Mouse (Mus musculus) midbrain, embryonic 10.5 days (tissue): ENCODE data around the gene BC035044. TPM values are rescaled to one million over a fixed set of nuclear protein-coding genes. Genes with fewer than 3 reads are reported as not detected.
"Not testable (repeated sequence)": the region's sequence is repeated elsewhere in the genome, so short reads cannot be mapped to it uniquely, and the experiment has no call there.

Source experiments
- DNase-seq: peaks from one replicate; pipeline ENCODE4 v3.0.0-alpha.2; 2017; ENCODE audit warnings: low spot score
- H3K27ac ChIP-seq: fragments of 300-500 bp; sonication (generic); replicated peaks from 2 replicates; pipeline ENCODE4 v1.5.1; 2016; ENCODE audit warnings: mild to moderate bottlenecking
- H3K27me3 ChIP-seq: fragments of 300-500 bp; sonication (generic); 2 replicates; pipeline ENCODE4 v1.6.1; 2016; ENCODE audit warnings: low read depth, mild to moderate bottlenecking; ENCODE audit not compliant: poor library complexity, severe bottlenecking
- H3K36me3 ChIP-seq: fragments of 300-500 bp; sonication (generic); 2 replicates; pipeline ENCODE4 v1.6.1; 2016; ENCODE audit warnings: mild to moderate bottlenecking, moderate library complexity
- H3K4me1 ChIP-seq: fragments of 300-500 bp; sonication (generic); 2 replicates; pipeline ENCODE4 v1.6.1; 2016
- H3K4me3 ChIP-seq: fragments of 300-500 bp; sonication (generic); 2 replicates; pipeline ENCODE4 v1.5.1; 2016; ENCODE audit warnings: mild to moderate bottlenecking, moderate library complexity
- H3K9me3 ChIP-seq: fragments of 300-500 bp; sonication (generic); replicated peaks from 2 replicates; pipeline ENCODE4 v1.6.1; 2016; ENCODE audit warnings: mild to moderate bottlenecking
- WGBS: fragments of 180-500 bp; shearing (Covaris S2); methylation state at CpG from one replicate; pipeline ENCODE4 v1.1.7; 2016; 5-methylcytosine and 5-hydroxymethylcytosine counted together
- polyA plus RNA-seq: library from polyadenylated mRNA; unstranded; fragments of >200 nt; fragmentation: Nextera tagmentation; extraction: Ambion mirVana; gene quantifications from 2 replicates; pipeline ENCODE4 v1.2.1, GENCODE M21; 2016

BC035044 gene
- polyA plus RNA-seq, 1 experiment from 2014 or later: 1.3 TPM

DNA sequence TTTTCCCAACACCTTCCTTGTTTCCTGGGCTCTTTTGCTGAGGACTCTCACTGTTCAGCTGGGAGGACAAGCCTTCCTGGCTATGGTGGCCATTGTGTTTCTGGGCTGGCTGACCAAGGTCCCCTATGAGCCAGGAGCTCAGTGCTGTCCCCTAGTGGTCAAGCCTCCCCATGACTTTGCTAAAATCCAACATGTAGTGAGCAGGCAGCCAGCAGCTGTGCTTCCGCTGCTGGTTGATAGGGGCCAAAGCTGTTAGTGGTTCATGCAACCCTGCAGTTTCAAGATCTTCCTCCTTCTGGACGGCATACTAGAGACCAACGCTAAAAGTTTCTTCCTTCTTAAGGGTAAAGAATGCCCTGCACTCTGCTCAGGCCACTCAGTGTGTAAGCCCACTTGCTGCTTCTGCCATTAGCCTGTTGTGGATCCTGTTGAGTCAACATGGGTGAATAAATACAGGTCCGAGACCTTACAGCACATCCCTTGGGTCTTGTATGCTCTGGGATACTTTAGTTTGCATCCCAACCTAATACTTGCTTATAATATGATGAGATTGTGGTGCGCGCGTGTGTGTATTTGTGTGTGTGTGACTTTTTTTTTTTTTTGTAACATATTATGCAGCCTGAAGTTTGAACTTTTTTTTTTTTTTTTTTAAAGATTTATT lies 45.5 kb downstream of the BC035044 start:
- Histone ChIP-seq H3K4me3 (peak overlapping the region; percentile 35), H3K9me3 (no peaks in the 10 kb centered on the region), H3K4me1 (peaks cover 24% of the 10 kb centered on the region), H3K36me3 (no peaks in the 10 kb centered on the region), H3K27ac (peak overlapping the region; percentile 33), H3K27me3 (0 out of 2 replicates have a peak, but pooled peaks cover 5% of the 10 kb centered on the region)
- WGBS: 35% methylated on average over 7 of the region's 7 CpGs
- DNase-seq: peak; percentile 94

DNA sequence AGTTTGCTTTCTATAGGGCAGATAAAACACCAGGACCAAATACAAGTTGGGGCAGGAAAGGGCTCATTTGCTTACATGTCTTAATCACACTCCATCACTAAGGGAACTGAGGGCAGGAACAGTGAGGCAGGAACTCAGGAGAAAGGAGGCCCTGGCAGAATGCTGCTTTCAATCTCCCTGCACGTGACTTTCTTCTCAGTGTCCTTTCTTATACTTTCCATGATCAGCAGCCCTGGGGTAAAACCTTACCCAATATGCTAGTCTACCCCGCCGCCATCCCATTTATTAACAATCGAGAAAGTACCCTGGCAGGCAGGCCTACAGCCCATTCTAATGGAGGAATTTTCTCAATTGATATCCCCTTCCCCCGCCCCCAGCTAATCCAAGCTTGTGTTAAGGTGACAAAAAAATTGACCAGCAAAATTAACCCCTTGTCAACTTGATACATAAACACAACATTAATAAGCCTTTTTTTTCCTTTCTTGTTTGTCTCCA lies 46.3 kb downstream of the BC035044 start:
- Histone ChIP-seq H3K9me3 (no peaks in the 10 kb centered on the region), H3K27me3 (0 out of 2 replicates have a peak, but pooled peaks cover 5% of the 10 kb centered on the region), H3K4me1 (peaks cover 28% of the 10 kb centered on the region), H3K4me3 (peak overlapping the region; percentile 89), H3K27ac (no peak overlapping the region), H3K36me3 (no peaks in the 10 kb centered on the region)
- WGBS: 83% methylated on average over 5 of the region's 5 CpGs
- no peak for DNase-seq

- Histone ChIP-seq H3K9me3 (no peaks in the 10 kb centered on the region), H3K36me3 (no peaks in the 10 kb centered on the region), H3K4me3 (peak overlapping the region; percentile 89), H3K4me1 (peaks cover 30% of the 10 kb centered on the region), H3K27me3 (0 out of 2 replicates have a peak, but pooled peaks cover 5% of the 10 kb centered on the region), H3K27ac (no peak overlapping the region)
- WGBS: 31% methylated on average over 8 of the region's 8 CpGs
- no peak for DNase-seq
Observed at GRCm38 (mm10) chr6:128844131-128844530, 46.8 kb downstream of the BC035044 start.

- H3K36me3 ChIP-seq: no peaks in the 10 kb centered on the region
- peak; percentile 66 for DNase-seq
- H3K27me3 ChIP-seq: 0 out of 2 replicates have a peak, but pooled peaks cover 5% of the 10 kb centered on the region
- peak overlapping the region; percentile 89 for H3K4me3 ChIP-seq
- peak overlapping the region; percentile 86 for H3K27ac ChIP-seq
- H3K4me1 ChIP-seq: peaks cover 30% of the 10 kb centered on the region
- under 1% methylated on average over 22 of the region's 22 CpGs for WGBS
- H3K9me3 ChIP-seq: no peaks in the 10 kb centered on the region
Observed at GRCm38 (mm10) chr6:128843479-128843992, 47.4 kb downstream of the BC035044 start.

DNA sequence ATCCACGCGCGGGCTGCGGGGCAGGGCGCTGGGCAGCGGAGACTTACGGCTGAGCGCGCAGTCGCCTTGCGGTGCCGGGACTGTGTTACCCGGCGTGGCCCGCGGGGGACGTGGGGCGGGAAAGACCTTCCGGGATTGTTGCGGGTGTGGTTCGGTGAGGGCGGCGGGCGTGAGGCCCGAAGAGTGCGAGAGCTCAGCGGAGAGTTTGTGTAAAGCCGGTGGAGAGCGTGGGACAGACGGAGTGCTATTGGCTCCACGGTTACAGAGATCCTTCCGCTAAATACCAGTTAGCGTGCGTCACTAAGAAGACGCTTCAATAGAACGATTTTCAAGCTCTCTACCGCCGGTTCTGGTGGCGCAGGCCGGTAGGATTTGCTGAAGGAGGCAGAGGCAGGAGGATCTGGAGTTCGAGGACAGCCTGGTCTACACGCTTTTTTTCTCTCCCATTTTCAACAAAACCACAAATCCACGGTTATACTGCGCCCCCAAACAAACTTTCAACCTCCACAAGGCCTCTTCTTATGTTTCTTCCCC lies 47.9 kb downstream of the BC035044 start:
- Histone ChIP-seq H3K9me3 (no peaks in the 10 kb centered on the region), H3K27me3 (0 out of 2 replicates have a peak, but pooled peaks cover 5% of the 10 kb centered on the region), H3K36me3 (no peaks in the 10 kb centered on the region), H3K4me3 (peak overlapping the region; percentile 89), H3K4me1 (peaks cover 30% of the 10 kb centered on the region), H3K27ac (peak overlapping the region; percentile 89)
- WGBS: under 1% methylated on average over 44 of the region's 44 CpGs
- peak; percentile 94 for DNase-seq

DNA sequence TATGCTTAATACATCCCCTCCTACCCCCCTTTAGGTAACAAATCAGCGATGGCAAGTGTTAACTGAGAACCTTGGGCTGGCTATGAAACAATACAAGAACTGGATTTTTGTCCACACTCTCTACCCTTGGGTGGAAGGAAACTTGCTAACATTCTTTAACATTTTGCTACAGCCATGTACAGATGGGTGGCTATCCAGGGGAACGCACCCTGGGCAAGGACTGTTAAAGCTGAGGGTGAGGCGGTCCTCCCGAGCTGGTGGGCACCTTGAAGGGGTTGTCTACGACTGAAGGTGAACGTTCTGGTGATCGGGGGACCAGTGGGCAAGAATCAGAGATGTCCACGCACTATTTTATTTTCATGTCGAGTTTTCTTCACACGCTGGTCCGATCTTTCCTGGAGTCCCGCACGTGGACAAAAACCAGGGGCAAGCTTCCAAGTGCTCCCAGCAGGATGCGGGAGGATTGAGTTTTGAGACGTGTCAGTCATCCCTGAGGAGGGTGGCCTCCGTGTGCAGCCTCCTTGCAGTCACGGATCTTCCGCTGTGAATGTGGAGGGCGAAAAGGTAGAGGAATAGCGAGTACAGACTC lies 48.5 kb downstream of the BC035044 start:
- no peaks in the 10 kb centered on the region for H3K9me3 ChIP-seq
- DNase-seq: no peak
- peak overlapping the region; percentile 89 for H3K4me3 ChIP-seq
- 0 out of 2 replicates have a peak, but pooled peaks cover 5% of the 10 kb centered on the region for H3K27me3 ChIP-seq
- peak overlapping the region; percentile 89 for H3K27ac ChIP-seq
- H3K4me1 ChIP-seq: peaks cover 32% of the 10 kb centered on the region
- under 1% methylated on average over 20 of the region's 20 CpGs for WGBS
- H3K36me3 ChIP-seq: no peaks in the 10 kb centered on the region

DNA sequence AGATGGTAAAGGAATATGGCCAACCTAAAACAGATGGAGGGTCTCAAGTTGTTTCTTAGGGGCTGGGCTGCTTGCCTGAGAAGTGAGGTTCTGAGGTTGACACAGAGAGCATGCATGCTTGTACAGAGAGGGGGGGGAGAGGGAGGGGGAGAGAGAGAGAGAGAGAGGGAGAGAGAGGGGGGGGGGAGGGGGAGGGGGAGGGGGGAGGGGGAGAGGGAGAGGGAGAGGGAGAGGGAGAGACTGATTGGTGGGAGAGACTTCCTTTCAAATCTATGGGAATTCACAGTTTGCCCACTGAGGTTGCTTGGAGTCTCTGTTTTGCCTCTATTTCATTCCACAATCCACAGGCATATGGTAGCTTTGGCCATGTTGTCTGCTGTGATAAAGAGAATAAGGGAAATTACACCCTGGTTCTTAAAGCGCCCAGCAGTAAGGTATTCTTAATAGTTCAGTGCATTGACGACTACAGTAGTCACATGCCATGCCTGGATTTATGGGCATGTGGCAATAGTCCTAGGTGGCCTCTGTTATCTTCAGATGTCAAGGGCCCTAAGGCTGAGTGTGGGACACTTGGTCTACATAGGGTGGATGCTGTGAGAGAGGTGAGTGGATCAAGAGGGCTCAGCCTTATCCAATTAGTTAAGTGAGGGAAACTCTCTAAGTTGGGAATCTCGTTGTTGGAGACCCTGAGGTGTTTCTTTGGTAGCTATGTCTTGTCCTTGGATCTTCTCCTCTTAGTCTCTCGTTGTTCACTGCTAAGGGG lies 49.4 kb downstream of the BC035044 start:
- Histone ChIP-seq H3K36me3 (no peaks in the 10 kb centered on the region), H3K4me1 (peaks cover 39% of the 10 kb centered on the region), H3K27me3 (0 out of 2 replicates have a peak, but pooled peaks cover 5% of the 10 kb centered on the region), H3K9me3 (no peaks in the 10 kb centered on the region), H3K4me3 (peak overlapping the region; percentile 89), H3K27ac (no peak overlapping the region; the same call in 1 of the 2 replicates)
- WGBS: 46% methylated on average over 4 of the region's 4 CpGs
- peak; percentile 21 for DNase-seq

GRCm38 (mm10) chr6:128840669-128841068 lies 50.3 kb downstream of the BC035044 start:
- H3K36me3 ChIP-seq, H3K27ac ChIP-seq, H3K27me3 ChIP-seq, H3K4me3 ChIP-seq, DNase-seq, H3K9me3 ChIP-seq: not testable (repeated sequence)
- WGBS: 85% methylated on average over 3 of the region's 3 CpGs
- H3K4me1 ChIP-seq: peaks cover 43% of the 10 kb centered on the region

GRCm38 (mm10) chr6:128839921-128840320 lies 51.0 kb downstream of the BC035044 start:
- peak overlapping the region; percentile 74 for H3K4me3 ChIP-seq
- H3K27ac ChIP-seq: peak overlapping the region; percentile 87; the same call in 1 of the 2 replicates
- H3K36me3 ChIP-seq: no peaks in the 10 kb centered on the region
- H3K27me3 ChIP-seq: 0 out of 2 replicates have a peak, but pooled peaks cover 5% of the 10 kb centered on the region
- peaks cover 40% of the 10 kb centered on the region for H3K4me1 ChIP-seq
- H3K9me3 ChIP-seq: no peaks in the 10 kb centered on the region
- WGBS: 67% methylated on average over 7 of the region's 7 CpGs
- no peak for DNase-seq

- peaks cover 35% of the 10 kb centered on the region for H3K4me1 ChIP-seq
- no peaks in the 10 kb centered on the region for H3K9me3 ChIP-seq
- peak; percentile 86 for DNase-seq
- under 1% methylated on average over 17 of the region's 17 CpGs for WGBS
- H3K36me3 ChIP-seq: no peaks in the 10 kb centered on the region
- H3K27ac ChIP-seq: peak overlapping the region; percentile 87
- H3K4me3 ChIP-seq: peak overlapping the region; percentile 74
- H3K27me3 ChIP-seq: 0 out of 2 replicates have a peak, but pooled peaks cover 5% of the 10 kb centered on the region
Observed at GRCm38 (mm10) chr6:128839266-128839771, 51.6 kb downstream of the BC035044 start.

DNA sequence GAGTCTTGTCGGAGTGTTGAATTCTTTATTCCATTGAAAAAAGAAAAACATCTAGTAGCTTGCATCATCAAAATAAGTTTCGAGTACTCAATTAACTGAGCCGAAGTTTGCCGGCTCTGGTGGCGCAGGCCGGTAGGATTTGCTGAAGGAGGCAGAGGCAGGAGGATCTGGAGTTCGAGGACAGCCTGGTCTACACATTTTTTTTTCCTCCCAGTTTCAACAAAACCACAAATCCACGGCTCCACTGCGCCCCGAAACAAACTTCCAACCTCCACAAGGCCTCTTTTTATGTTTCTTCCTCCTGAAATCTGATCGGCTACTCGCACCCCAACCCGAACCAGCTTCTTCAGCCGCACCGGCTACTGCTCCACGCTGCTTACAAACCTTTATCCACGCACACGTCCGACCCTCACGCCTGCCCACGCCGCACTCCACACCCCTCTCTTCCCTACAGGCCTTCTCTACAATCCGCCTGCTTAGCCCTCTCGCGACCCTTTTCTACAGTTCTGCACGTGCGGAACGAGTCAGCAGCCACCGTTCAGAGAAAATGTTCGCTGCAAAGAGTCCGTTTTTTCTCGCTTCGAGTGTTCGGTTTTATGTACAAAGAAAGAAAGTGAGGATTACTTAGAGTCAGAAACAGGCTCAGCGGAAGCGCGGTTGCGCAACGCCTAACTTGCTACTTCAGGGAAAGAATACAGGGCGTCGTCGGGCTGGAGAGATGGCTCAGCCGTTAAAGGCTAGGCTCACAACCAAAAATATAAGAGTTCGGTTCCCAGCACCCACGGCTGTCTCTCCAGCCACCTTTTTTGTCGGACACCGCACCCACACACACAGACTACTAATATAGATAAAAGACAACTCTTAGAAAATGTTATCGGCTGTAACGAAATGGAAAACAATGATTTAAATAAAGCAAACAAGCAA lies 52.3 kb downstream of the BC035044 start:
- WGBS: under 1% methylated on average over 49 of the region's 49 CpGs
- H3K4me1 ChIP-seq: peaks cover 30% of the 10 kb centered on the region
- no peaks in the 10 kb centered on the region for H3K9me3 ChIP-seq
- DNase-seq: peak; percentile 87
- H3K36me3 ChIP-seq: no peaks in the 10 kb centered on the region
- peak overlapping the region; percentile 74 for H3K4me3 ChIP-seq
- peak overlapping the region; percentile 93 for H3K27ac ChIP-seq
- 0 out of 2 replicates have a peak, but pooled peaks cover 5% of the 10 kb centered on the region for H3K27me3 ChIP-seq
